Mouse (Mus musculus): ENCODE data around the gene Bmx. TPM values are rescaled to one million over a fixed set of nuclear protein-coding genes. Genes with fewer than 3 reads are reported as not detected.

Gene Bmx
- total RNA-seq, 2 experiments from 2014 or later = 0.49 to 0.94 TPM

GRCm38 (mm10) chrX:164179746-164180145 is 78.2 kb downstream of the Bmx start:
- intact Hi-C loops (cut with DNase I) = loop anchor here (5.0 kb wide), 3 partner anchors 77 to 108 kb away; partner anchors contain the start of gene Siah1b
- DNase-seq (ENCODE audit: extremely low spot score in 1 of 2, low spot score in 2 of 2) = peak; percentile 27 to 43

GRCm38 (mm10) chrX:164178856-164179255 is 79.1 kb downstream of the Bmx start:
- DNase-seq (ENCODE audit: extremely low spot score in 1 of 2, low spot score in 2 of 2) = no peak
- intact Hi-C loops (cut with DNase I) = loop anchor here (5.0 kb wide), 2 partner anchors 77 to 102 kb away; partner anchors contain the start of gene Siah1b

GRCm38 (mm10) chrX:164175780-164176179 is 82.2 kb downstream of the Bmx start:
- intact Hi-C loops (cut with DNase I) = loop anchor here (5.0 kb wide), 2 partner anchors 73 to 98 kb away; partner anchors contain the start of gene Siah1b
- no peak for DNase-seq (ENCODE audit: extremely low spot score in 1 of 2, low spot score in 2 of 2)

GRCm38 (mm10) chrX:164175311-164175710 is 82.7 kb downstream of the Bmx start:
- intact Hi-C loops (cut with DNase I) = loop anchor here (5.0 kb wide), 2 partner anchors 73 to 98 kb away; partner anchors contain the start of gene Siah1b

GRCm38 (mm10) chrX:164173880-164174279 is 84.1 kb downstream of the Bmx start:
- intact Hi-C loops (cut with DNase I) = no loop called here
- no peak for DNase-seq (ENCODE audit: extremely low spot score in 1 of 2, low spot score in 2 of 2)

More at GRCm38 (mm10) chrX:164175311-164175710, 82.7 kb downstream of the Bmx start:
- DNase-seq (ENCODE audit: extremely low spot score in 1 of 2, low spot score in 2 of 2) = no peak

- no peak for DNase-seq (ENCODE audit: extremely low spot score in 1 of 2, low spot score in 2 of 2)
- intact Hi-C loops (cut with DNase I) = no loop called here
Measured at GRCm38 (mm10) chrX:164171034-164171433, 87.0 kb downstream of the Bmx start.

GRCm38 (mm10) chrX:164164681-164165080 is 93.3 kb downstream of the Bmx start:
- intact Hi-C loops (cut with DNase I) = no loop called here
- no peak for DNase-seq (ENCODE audit: extremely low spot score in 1 of 2, low spot score in 2 of 2)

GRCm38 (mm10) chrX:164154594-164154993 is 103.4 kb downstream of the Bmx start:
- DNase-seq (ENCODE audit: extremely low spot score in 1 of 2, low spot score in 2 of 2) = no peak
- intact Hi-C loops (cut with DNase I) = no loop called here

- intact Hi-C loops (cut with DNase I) = no loop called here
- DNase-seq (ENCODE audit: extremely low spot score in 1 of 2, low spot score in 2 of 2) = no peak
Measured at GRCm38 (mm10) chrX:164153606-164154005, 104.4 kb downstream of the Bmx start.

GRCm38 (mm10) chrX:164152703-164153102 is 105.3 kb downstream of the Bmx start:
- DNase-seq (ENCODE audit: extremely low spot score in 1 of 2, low spot score in 2 of 2) = peak in 1 of 2 experiments; percentile 16
- intact Hi-C loops (cut with DNase I) = no loop called here

- intact Hi-C loops (cut with DNase I) = no loop called here
- no peak for DNase-seq (ENCODE audit: extremely low spot score in 1 of 2, low spot score in 2 of 2)
Measured at GRCm38 (mm10) chrX:164145463-164146250, 112.3 kb downstream of the Bmx start.

Other genes with a start within 250 kb of the Bmx start
- 1 to 10 TPM; 2.6 to 2.7 TPM for gene Car5b, start 230.2 kb downstream of the Bmx start, total RNA-seq (2021)
- 10 to 100 TPM; 11.7 to 12.7 TPM for gene Siah1b, start 181.7 kb downstream of the Bmx start, total RNA-seq (2021)
- gene Cltrn, start 169.4 kb downstream of the Bmx start, total RNA-seq (2021) = not detected
- 1 to 10 TPM in 1 of 2 experiments, under 1 TPM in 1; 0.91 to 1.0 TPM for gene Ace2, start 118.9 kb downstream of the Bmx start, total RNA-seq (2021)
- 1 to 10 TPM; 2.4 to 3.8 TPM for gene Pir, start 11.2 kb upstream of the Bmx start, total RNA-seq (2021)
- gene Vegfd, start 115.2 kb upstream of the Bmx start, total RNA-seq (2021) = 1 to 10 TPM; 3.3 to 3.6 TPM
- 1 to 10 TPM; 5.7 TPM for gene Piga, start 161.6 kb upstream of the Bmx start, total RNA-seq (2021)
- gene Asb11, start 178.8 kb upstream of the Bmx start, total RNA-seq (2021) = 1 to 10 TPM; 2.8 to 3.4 TPM
- not detected for gene Asb9, start 248.1 kb upstream of the Bmx start, total RNA-seq (2021)

All from left cerebral cortex, postnatal 10 days (tissue).